Mouse (Mus musculus) cerebellum, adult 18-20 months (tissue): ENCODE measurements at regions not wholly inside any gene's neighbourhood (a gene's known extent, or its start where the extent isn't known, plus 50 kb on each side); places are given as distances from the start of the nearest gene placed in this dataset.
A peak's percentile ranks its signal among the peaks of the same experiment; 100 is the strongest.

Experiments
- DNase-seq, 2 experiments: peaks; one replicate each; pipeline ENCODE4 v3.0.0; 2021

- DNase-seq = peak; percentile 64 to 73
Observed at GRCm38 (mm10) chr6:143373686-143374273, 206.8 kb downstream of the Etnk1 start.

DNA sequence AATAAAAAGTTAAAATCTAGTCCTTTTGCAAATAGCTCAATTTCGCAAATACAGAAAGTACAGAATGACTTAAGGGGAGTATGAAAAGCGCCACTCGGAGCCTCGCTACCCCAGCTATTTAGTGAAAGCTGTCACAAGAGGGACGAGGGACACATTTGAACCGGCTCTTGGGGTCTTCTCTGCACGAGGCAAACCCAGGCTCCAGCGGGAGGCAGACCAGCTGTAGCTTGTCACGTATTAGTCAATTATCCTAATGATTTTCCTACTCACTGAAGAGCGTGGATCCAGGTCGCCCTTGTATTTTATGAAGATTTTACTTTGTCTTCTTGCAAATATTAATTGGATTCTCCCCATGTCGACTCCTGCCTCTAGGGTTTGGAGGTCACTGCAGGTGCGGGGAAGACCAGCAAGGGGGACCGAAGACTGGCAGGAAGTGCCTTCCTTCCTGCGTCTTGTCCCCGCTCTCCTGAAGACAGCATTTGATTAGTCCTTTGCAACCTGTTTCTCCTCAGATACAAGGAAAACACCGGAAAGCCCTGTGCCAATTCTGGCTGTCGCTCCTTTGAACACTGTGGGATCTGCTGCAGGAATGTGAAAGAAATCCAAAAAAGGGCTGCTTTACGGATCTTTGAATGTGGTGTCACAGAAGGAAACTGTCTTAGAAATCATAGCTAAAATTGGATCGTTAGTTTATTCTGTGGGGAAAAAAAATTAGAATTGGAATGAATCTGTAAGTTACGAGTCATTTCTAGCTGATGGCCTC lies 209.1 kb downstream of the Etnk1 start:
- DNase-seq = no peak

DNA sequence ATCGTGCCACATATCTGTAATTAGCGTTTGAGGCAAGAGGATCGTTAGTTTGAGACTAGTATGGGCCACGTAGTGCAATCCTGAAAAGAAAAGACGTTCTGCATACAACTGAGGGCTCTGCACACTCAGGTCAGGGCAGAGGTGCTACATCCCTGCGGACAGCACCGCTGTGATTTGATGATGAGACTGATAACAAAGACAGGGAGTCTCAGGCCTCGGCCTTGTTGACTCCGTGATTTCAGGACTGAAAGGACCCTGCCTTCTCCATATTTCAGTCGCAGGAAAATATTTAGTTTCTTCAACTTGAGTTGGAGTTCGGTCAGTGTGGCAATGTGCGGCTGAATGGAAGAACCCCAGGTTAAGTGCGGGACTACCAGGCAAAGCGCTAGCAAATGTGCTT lies 210.1 kb downstream of the Etnk1 start:
- no peak for DNase-seq

DNA sequence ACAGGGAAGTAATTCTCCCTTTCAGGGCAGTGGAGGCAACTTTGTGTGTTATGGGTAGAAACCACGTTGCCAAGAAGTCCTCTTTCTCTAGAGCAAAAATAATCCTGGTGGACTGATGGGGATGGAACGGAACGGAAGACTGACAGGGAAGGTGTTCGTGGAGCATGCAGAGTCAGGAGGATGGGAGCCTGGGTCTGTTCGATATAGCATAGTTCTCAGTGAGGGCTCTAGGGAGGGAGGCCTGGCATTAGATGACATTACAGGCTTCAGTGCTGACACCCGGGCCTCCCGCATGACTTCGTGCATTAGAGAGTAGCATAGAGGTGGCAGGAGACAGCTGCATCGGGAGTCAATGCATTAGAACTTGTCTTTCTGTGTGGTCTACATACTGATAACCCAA lies 211.1 kb downstream of the Etnk1 start:
- DNase-seq = no peak

DNA sequence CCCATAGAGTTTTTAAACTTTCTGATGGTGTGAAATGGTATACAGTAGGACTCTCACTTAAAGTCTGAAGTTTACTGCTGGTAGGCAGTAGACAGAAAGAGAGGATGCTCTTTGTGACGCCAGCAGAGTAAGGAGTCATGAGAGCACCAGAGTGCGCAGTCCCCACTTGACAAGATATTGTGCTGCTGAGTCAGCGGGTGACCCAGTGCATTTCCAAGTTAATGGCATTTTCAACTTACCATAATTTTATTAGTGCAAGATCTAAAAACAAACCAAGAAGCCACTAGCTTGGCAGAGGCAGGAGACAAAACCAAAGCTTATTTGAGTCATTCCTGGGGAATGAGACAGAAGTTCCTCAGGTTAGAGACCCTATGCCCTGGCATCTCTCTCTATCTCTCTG lies 213.5 kb downstream of the Etnk1 start:
- DNase-seq = no peak

DNA sequence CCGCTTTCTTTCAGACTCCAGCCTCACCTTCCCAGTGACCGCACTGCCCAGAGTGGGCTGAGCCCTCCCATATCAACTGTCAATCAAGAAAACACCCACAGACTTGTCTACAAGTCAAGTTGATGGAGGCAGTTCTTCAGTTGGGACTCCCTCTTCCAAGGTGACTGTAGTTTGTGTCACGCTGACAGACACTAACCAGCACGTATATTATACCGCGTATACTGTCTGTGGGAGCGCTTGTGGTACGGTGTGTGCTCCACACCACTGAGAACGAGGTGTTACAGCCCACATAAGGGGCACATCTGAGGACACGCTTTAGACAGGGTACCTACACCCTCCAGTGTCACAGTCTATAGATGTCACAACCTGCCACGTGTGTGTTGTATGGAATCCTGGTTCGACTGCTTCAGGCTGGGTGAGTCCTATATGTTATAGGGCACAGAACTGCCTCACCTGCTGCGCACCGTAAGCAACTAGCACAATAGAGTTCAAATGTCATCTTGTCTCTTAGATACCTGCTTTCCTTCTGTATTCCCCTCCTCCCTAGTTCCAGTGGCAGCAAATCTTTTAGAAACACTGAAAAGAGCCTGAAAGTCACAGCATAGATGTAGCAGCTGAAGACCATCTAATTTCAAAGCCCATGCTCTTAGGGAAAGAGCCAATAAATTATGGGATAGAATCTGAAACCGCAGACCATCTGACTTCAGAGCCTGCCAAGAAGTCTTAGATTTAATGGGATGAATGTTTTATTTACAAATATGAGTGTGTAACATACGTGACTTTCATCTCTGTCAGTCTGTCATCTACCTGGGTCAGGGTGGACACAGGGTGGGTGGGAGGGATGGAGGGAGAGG lies 219.8 kb downstream of the Etnk1 start:
- DNase-seq = no peak

- DNase-seq = no peak
Observed at GRCm38 (mm10) chr6:143393543-143394207, 226.7 kb downstream of the Etnk1 start.

DNA sequence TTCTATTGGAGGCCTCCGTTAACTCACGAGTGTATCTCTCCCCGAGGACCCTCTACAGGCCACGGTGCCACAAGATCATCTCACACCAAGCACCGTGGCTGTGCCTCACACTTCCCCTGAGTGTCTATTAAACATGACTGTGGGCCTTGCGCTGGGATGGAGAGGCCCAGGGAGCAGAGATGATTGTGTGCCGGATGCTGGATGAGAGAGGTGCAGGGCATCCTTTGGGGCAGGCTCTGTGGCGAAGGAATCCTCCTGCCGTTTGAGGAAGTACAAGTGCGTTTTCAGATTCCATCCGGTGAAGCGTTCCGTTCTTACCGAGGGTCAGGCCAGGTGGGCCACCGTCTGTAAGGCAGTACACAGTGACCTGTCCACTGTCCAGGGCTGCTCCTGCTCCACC lies 227.4 kb downstream of the Etnk1 start:
- DNase-seq = no peak

DNA sequence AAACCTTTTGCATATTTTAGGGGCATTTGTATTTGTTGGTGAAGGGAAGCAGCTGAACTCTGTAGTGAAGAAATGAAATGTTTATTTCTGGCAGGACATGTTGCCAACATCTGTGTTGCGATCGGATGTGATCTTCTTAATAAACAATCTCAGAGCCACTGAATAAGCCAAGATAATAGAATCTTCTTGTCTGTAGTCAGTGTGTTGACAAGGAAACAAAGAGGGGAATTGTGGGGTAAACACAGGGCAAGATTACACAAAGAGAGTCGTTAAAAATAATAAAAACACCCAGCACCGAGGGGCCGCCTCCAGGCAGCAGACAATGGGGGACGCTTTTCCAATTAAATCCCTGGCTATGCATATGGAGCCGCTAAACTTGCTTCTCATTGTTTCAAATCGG lies 234.4 kb downstream of the Etnk1 start:
- DNase-seq = no peak

GRCm38 (mm10) chr6:143401921-143402320 lies 234.9 kb downstream of the Etnk1 start:
- no peak for DNase-seq

DNA sequence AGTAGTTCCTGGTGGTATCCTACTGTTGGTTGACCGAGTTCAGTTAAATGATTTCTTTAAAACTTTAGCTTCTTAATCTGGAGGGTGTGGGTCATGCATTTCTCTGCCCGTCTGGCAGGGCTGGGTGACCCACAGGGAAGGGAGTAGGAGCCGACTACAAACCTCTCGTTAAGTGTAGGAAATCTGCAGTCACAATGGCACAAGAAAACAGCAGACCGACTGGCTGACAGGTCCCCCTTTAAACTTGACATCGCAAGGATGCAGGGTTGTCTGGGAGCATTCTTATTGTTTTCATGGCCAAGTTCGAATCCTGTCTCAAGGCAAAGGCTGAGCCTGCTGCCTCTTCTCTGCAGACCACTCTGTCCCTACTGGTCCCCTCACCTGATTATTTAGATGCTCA lies 235.7 kb downstream of the Etnk1 start:
- DNase-seq = no peak

DNA sequence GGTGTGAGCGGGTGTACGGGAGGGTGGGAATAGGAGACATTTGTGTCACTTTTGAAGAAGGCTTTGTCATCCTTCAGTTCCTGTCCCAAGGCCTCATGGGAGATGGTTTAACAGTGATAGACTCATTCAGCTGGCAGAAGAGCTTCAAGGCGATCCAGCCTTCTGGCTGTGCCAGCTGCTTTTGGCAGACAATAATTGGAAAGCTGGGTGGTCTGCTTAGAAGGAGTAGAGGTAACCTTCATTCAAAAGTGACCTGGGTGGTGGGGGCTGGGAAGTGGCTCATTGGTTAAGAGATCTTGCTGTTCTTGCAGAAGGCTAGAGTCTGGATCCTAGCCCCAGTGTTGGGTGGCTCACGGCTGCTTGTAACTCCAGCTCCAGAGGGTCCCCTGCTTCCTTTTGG lies 237.5 kb downstream of the Etnk1 start:
- DNase-seq = no peak

- DNase-seq = no peak
Observed at GRCm38 (mm10) chr6:143412056-143412455, 245.0 kb downstream of the Etnk1 start.

GRCm38 (mm10) chr6:143412721-143413120 lies 245.7 kb downstream of the Etnk1 start:
- no peak for DNase-seq

DNA sequence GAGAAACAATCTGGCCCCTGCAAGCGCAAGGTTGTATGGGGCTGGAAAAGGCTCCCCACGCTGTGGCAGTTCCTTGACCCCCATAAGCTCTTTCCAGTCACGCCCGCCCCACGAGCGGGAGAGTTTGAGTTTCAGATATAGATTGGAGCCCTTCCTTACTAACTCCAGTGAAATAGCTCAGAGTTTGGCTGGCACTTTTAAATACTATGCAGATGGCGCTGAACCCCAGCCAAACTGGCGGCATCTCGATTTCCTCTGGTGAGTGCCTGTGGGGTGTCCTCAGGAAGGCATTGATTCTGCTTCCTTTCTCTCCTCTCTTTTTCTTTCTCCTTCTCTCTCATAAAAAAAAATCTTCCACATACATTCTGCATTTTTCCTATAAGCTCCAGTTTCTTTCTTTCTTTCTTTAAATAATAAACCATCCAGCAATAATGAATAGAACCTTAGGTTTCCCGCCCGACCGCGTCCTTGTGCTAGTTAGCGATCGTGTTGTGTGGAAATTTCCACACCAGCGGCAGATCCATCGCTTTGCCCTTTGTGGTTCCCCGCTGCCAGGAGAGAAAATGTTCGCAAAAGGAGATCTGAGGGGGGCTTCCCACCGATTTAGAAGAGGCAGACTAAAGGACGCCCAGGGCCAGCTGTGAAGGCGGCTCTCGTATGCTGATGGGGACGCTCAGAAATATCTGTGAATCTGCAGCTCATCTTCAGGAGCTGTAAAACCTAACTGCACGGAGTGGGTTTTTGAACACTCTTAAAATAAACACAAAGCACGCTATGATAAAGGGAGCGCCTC lies 247.8 kb downstream of the Etnk1 start:
- peak; percentile 76 to 81 for DNase-seq

GRCm38 (mm10) chr6:143415383-143415778 lies 248.4 kb downstream of the Etnk1 start:
- DNase-seq = peak; percentile 4 to 26

DNA sequence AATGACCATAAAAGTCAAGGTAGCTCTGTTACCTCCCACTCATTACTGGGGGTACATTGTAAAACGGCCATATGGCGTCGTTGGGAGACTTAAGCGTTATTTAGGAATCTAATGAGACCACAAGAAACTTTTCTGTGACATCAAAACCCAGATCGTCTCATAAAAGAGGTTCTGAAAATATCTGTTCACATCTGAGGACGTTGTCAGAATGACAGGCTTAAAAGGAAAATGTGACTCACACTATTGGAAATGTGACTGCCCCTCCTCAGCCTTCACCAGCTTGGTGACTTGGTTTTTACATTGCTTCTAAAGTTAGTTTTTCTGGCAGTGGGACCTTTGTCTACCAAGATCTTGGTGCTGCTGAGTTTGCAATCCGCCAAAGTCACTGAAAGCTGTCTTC lies 252.9 kb downstream of the Etnk1 start:
- DNase-seq = no peak

GRCm38 (mm10) chr6:143423026-143423425 lies 256.0 kb downstream of the Etnk1 start:
- no peak for DNase-seq

GRCm38 (mm10) chr6:143425182-143425829 lies 258.3 kb downstream of the Etnk1 start:
- no peak for DNase-seq

DNA sequence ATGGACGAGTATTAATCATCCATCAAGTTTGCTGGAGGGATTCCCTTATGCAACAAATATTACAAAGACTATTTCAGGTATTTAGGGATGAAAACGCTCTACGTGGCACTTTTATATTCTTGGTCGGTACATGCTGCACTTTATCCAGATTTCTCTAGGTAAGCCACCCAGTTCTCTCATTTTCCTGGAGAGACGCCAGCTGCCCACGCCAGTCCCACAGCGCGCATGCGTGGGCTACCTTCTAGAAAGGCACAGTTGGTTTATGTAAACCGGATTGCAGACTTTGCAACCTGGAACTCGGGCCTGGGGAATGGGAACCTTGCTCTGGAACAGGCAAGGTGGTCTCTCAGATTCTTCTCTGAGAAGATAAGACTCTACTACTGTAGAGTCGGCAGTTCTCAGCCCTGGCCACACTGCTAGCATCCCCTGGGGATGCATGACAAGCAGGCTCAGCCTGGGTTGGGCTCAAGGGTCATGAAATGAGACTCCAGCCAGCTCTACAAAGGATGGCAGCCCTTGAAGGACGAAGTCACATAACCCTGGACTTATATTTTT lies 265.0 kb downstream of the Etnk1 start:
- DNase-seq = no peak
